Mouse (Mus musculus) heart, embryonic 10.5 days (tissue): ENCODE measurements around the gene Scrn1. TPM values are rescaled to one million over a fixed set of nuclear protein-coding genes. Genes with fewer than 3 reads are reported as not detected.

Experiments
- polyA plus RNA-seq: library from polyadenylated mRNA; unstranded; fragments of >200 nt; fragmentation: Nextera tagmentation; extraction: Ambion mirVana; gene quantifications from 2 replicates; pipeline ENCODE4 v1.2.1, GENCODE M21; 2016

Scrn1 gene
- polyA plus RNA-seq, 1 experiment from 2014 or later = 10.5 TPM

Other genes starting within 250 kb of the Scrn1 start
- gene Prr15, start 240.7 kb downstream of the Scrn1 start, polyA plus RNA-seq = 1.5 and 6.7 TPM in 2 replicates
- 1.0 and 1.8 TPM in 2 replicates for gene Wipf3, start 136.9 kb downstream of the Scrn1 start, polyA plus RNA-seq
- gene Plekha8, start 28.6 kb upstream of the Scrn1 start, polyA plus RNA-seq = 10.3 and 11.9 TPM in 2 replicates
- 19.8 and 24.6 TPM in 2 replicates for gene Fkbp14, start 30.8 kb upstream of the Scrn1 start, polyA plus RNA-seq
- 3.4 and 3.9 TPM in 2 replicates for gene Mturn, start 115.1 kb upstream of the Scrn1 start, polyA plus RNA-seq